ENCODE assay signal across 23 mouse cellular contexts in the genomic region with DNA sequence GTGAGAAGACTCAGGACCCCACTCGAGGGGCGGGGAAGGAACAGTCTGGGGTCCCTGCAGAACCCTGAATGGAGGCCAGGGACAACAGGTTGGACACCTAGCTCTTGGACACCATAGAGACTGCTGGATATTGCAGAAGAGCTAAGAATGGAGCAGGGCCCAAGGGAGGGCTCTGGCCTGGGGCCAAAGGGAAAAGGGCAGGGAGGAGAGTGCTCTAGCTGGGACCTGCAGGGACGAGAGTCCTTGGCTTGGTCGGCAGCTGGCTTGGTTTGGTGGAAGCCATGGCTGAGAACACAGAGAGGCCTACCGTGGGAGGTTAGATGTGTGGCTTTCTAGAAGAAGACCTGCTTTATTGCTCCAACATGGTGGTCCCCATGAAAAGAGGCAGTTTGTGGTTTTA.
"Had no signal": no experiment of that assay in that cellular context is flagged by ENCODE, and none has a peak within 500 bp of the region (broad histone marks: within the 10 kb centered on the region; RNA-seq: fewer than 3 reads in every experiment).

No protein-coding gene starts in this region.

- H3K27me3 ChIP-seq: heart, embryonic 12.5 days; limb, embryonic 13.5 days; limb, embryonic 15.5 days; liver, embryonic 12.5 days had no signal

- H3K4me1 ChIP-seq: heart, embryonic 10.5 days; heart, embryonic 12.5 days; hindbrain, embryonic 15.5 days; limb, embryonic 13.5 days; limb, embryonic 15.5 days; liver, embryonic 12.5 days had no signal

- H3K4me2 ChIP-seq: heart, embryonic 12.5 days; hindbrain, embryonic 13.5 days; hindbrain, embryonic 15.5 days; limb, embryonic 13.5 days; limb, embryonic 15.5 days; liver, embryonic 12.5 days had no signal

- H3K27ac ChIP-seq: heart, embryonic 10.5 days; hindbrain, embryonic 13.5 days; hindbrain, embryonic 15.5 days; hindbrain, postnatal 0 days; limb, embryonic 13.5 days; limb, embryonic 15.5 days; liver, embryonic 12.5 days; liver, embryonic 14.5 days had no signal

- H3K9ac ChIP-seq: heart, embryonic 12.5 days; hindbrain, embryonic 13.5 days; hindbrain, embryonic 15.5 days; limb, embryonic 13.5 days; limb, embryonic 15.5 days; liver, embryonic 12.5 days; liver, embryonic 14.5 days had no signal

- ATAC-seq: hindbrain, postnatal 0 days; intestine, embryonic 16.5 days; liver, embryonic 12.5 days had no signal

- DNase-seq: gastrocnemius, postnatal 14 days; gastrocnemius, postnatal 36 days; heart, adult 18-20 months; heart, postnatal 14 days; heart, postnatal 36 days; kidney, adult 11 months; kidney, adult 2 months; kidney, adult 9 months; kidney, postnatal 14 days; kidney, postnatal 36 days; layer of hippocampus, adult 9-11 months; layer of hippocampus, postnatal 36 days; left cerebral cortex, postnatal 4 days had no signal

- H3K9me3 ChIP-seq: heart, embryonic 10.5 days; heart, embryonic 12.5 days; hindbrain, embryonic 13.5 days; hindbrain, embryonic 15.5 days; limb, embryonic 13.5 days; limb, embryonic 15.5 days had no signal

- H3K4me3 ChIP-seq: heart, embryonic 10.5 days; heart, embryonic 12.5 days; hindbrain, embryonic 13.5 days; hindbrain, embryonic 15.5 days; limb, embryonic 13.5 days; limb, embryonic 15.5 days; liver, embryonic 12.5 days had no signal

- H3K36me3 ChIP-seq: heart, embryonic 10.5 days; heart, embryonic 12.5 days; hindbrain, embryonic 13.5 days; hindbrain, embryonic 15.5 days; limb, embryonic 13.5 days; limb, embryonic 15.5 days; liver, embryonic 12.5 days had no signal
